Mouse (Mus musculus): ENCODE data around the gene Zxdb.
"Not testable (repeated sequence)": the region's sequence is repeated elsewhere in the genome, so short reads cannot be mapped to it uniquely, and the experiment has no call there.

- not testable (repeated sequence) for TF ChIP-seq CTCF (IDR thresholded peaks at IDR 0.05; ENCODE audit: control insufficient read depth, insufficient read depth, insufficient replicate concordance, low read depth, low read length); POLR2A (IDR thresholded peaks at IDR 0.05; ENCODE audit: control insufficient read depth, low read depth, low read length)
Observed at GRCm38 (mm10) chrX:94724972-94725569, 702 bp downstream of the Zxdb start.

Data from testis, adult 2 months (tissue).